Mouse (Mus musculus) monocyte, adult 5-6 weeks (primary cell): ENCODE measurements around the gene Acot9. TPM values are rescaled to one million over a fixed set of nuclear protein-coding genes. Genes with fewer than 3 reads are reported as not detected.

ENCODE experiments used
- total RNA-seq: library from RNA; stranded (forward); fragments of 200-1000, 200-491, 200-594 nt; gene quantifications from 3 replicates; pipeline ENCODE4 v1.2.3, GENCODE M21; 2017

Gene Acot9
- total RNA-seq, 1 experiment from 2014 or later: 176 TPM

Other genes starting within 250 kb of the Acot9 start
- gene Magea5, start 199.3 kb upstream of the Acot9 start, total RNA-seq: not detected in 3 replicates
- gene Magea1, start 172.7 kb upstream of the Acot9 start, total RNA-seq: not detected in 3 replicates
- not detected in 3 replicates for gene Magea2, start 168.8 kb upstream of the Acot9 start, total RNA-seq
- gene Cldn34b2, start 134.0 kb upstream of the Acot9 start, total RNA-seq: not detected in 3 replicates
- gene Sat1, start 46.0 kb upstream of the Acot9 start, total RNA-seq: 2,269 to 2,897 TPM (median 2,355 TPM) in 3 replicates
- 8.1 to 12.1 TPM (median 11.5 TPM) in 3 replicates for gene Prdx4, start 78.3 kb downstream of the Acot9 start, total RNA-seq